Mouse (Mus musculus): ENCODE measurements at regions not wholly inside any gene's neighbourhood (a gene's known extent, or its start where the extent isn't known, plus 50 kb on each side); places are given as distances from the start of the nearest gene placed in this dataset.

- DNase-seq (ENCODE audit: low spot score): peak; percentile 68
These were observed 209.1 kb upstream of the Klf4 start for GRCm38 (mm10) chr4:55741355-55741754.

- DNase-seq (ENCODE audit: low spot score): no peak
These were observed 207.8 kb upstream of the Klf4 start for GRCm38 (mm10) chr4:55740062-55740461.

GRCm38 (mm10) chr4:55738714-55739113 is 206.4 kb upstream of the Klf4 start:
- no peak for DNase-seq (ENCODE audit: low spot score)

- no peak for DNase-seq (ENCODE audit: low spot score)
These were observed 203.2 kb upstream of the Klf4 start for GRCm38 (mm10) chr4:55735453-55735852.

- DNase-seq (ENCODE audit: low spot score): no peak
These were observed 202.1 kb upstream of the Klf4 start for GRCm38 (mm10) chr4:55734331-55734730.

- DNase-seq (ENCODE audit: low spot score): peak; percentile 46
These were observed 201.0 kb upstream of the Klf4 start for GRCm38 (mm10) chr4:55733223-55733622.

- peak; percentile 67 for DNase-seq (ENCODE audit: low spot score)
These were observed 199.7 kb upstream of the Klf4 start for GRCm38 (mm10) chr4:55732006-55732405.

- no peak for DNase-seq (ENCODE audit: low spot score)
These were observed 198.0 kb upstream of the Klf4 start for GRCm38 (mm10) chr4:55730266-55730665.

- DNase-seq (ENCODE audit: low spot score): no peak
These were observed 194.9 kb upstream of the Klf4 start for GRCm38 (mm10) chr4:55727178-55727577.

GRCm38 (mm10) chr4:55726081-55726480 is 193.8 kb upstream of the Klf4 start:
- DNase-seq (ENCODE audit: low spot score): no peak

- no peak for DNase-seq (ENCODE audit: low spot score)
These were observed 192.0 kb upstream of the Klf4 start for GRCm38 (mm10) chr4:55724286-55724685.

GRCm38 (mm10) chr4:55723124-55723523 is 190.9 kb upstream of the Klf4 start:
- no peak for DNase-seq (ENCODE audit: low spot score)

GRCm38 (mm10) chr4:55722388-55722787 is 190.1 kb upstream of the Klf4 start:
- DNase-seq (ENCODE audit: low spot score): no peak

GRCm38 (mm10) chr4:55721834-55722233 is 189.6 kb upstream of the Klf4 start:
- no peak for DNase-seq (ENCODE audit: low spot score)

GRCm38 (mm10) chr4:55718438-55718837 is 186.2 kb upstream of the Klf4 start:
- DNase-seq (ENCODE audit: low spot score): no peak

- no peak for DNase-seq (ENCODE audit: low spot score)
These were observed 183.9 kb upstream of the Klf4 start for GRCm38 (mm10) chr4:55716161-55716651.

GRCm38 (mm10) chr4:55711500-55712341 is 179.5 kb upstream of the Klf4 start:
- DNase-seq (ENCODE audit: low spot score): no peak

- DNase-seq (ENCODE audit: low spot score): no peak
These were observed 178.2 kb upstream of the Klf4 start for GRCm38 (mm10) chr4:55710476-55710875.

- no peak for DNase-seq (ENCODE audit: low spot score)
These were observed 176.5 kb upstream of the Klf4 start for GRCm38 (mm10) chr4:55708808-55709207.

GRCm38 (mm10) chr4:55707916-55708315 is 175.7 kb upstream of the Klf4 start:
- no peak for DNase-seq (ENCODE audit: low spot score)

GRCm38 (mm10) chr4:55704921-55705320 is 172.7 kb upstream of the Klf4 start:
- DNase-seq (ENCODE audit: low spot score): no peak

- no peak for DNase-seq (ENCODE audit: low spot score)
These were observed 171.2 kb upstream of the Klf4 start for GRCm38 (mm10) chr4:55703346-55703916.

GRCm38 (mm10) chr4:55701334-55701733 is 169.1 kb upstream of the Klf4 start:
- no peak for DNase-seq (ENCODE audit: low spot score)
